Mouse (Mus musculus) lung, embryonic 15.5 days (tissue): ENCODE measurements at regions not wholly inside any gene's neighbourhood (a gene's known extent, or its start where the extent isn't known, plus 50 kb on each side); places are given as distances from the start of the nearest gene placed in this dataset.

Source experiments
- ATAC-seq: fragments of 200-750 bp; cut with Nextera tagmentation; 2 replicates; pipeline ENCODE4 v1.8.0; 2017; ENCODE audit warnings: moderate number of reproducible peaks, borderline replicate concordance; ENCODE audit not compliant: low FRiP score, low TSS enrichment; ENCODE audit errors: extremely low read depth
- H3K27ac ChIP-seq: fragments of 300-500 bp; sonication (generic); 2 replicates; pipeline ENCODE4 v1.5.1; 2015; ENCODE audit warnings: moderate library complexity, mild to moderate bottlenecking, inconsistent platforms
- H3K27me3 ChIP-seq: fragments of 300-500 bp; sonication (generic); 2 replicates; pipeline ENCODE4 v1.6.1; 2015; ENCODE audit warnings: inconsistent platforms
- H3K36me3 ChIP-seq: fragments of 300-500 bp; sonication (generic); 2 replicates; pipeline ENCODE4 v1.6.1; 2015; ENCODE audit warnings: inconsistent platforms
- H3K4me1 ChIP-seq: fragments of 300-500 bp; sonication (generic); 2 replicates; pipeline ENCODE4 v1.6.1; 2015; ENCODE audit warnings: inconsistent platforms
- H3K4me2 ChIP-seq: fragments of 300-500 bp; sonication (generic); 2 replicates; pipeline ENCODE4 v1.6.1; 2015; ENCODE audit warnings: inconsistent platforms, mild to moderate bottlenecking, moderate library complexity
- H3K4me3 ChIP-seq: fragments of 300-500 bp; sonication (generic); 2 replicates; pipeline ENCODE4 v1.5.1; 2015; ENCODE audit warnings: mild to moderate bottlenecking, inconsistent platforms
- H3K9ac ChIP-seq: fragments of 300-500 bp; sonication (generic); 2 replicates; pipeline ENCODE4 v1.6.1; 2015; ENCODE audit warnings: inconsistent platforms
- H3K9me3 ChIP-seq: fragments of 300-500 bp; sonication (generic); 2 replicates; pipeline ENCODE4 v1.6.1; 2016; ENCODE audit warnings: inconsistent platforms
- WGBS: fragments of 180-500 bp; shearing (Covaris S2); methylation state at CpG from one replicate; pipeline ENCODE4 v1.1.7; 2015; 5-methylcytosine and 5-hydroxymethylcytosine counted together

DNA sequence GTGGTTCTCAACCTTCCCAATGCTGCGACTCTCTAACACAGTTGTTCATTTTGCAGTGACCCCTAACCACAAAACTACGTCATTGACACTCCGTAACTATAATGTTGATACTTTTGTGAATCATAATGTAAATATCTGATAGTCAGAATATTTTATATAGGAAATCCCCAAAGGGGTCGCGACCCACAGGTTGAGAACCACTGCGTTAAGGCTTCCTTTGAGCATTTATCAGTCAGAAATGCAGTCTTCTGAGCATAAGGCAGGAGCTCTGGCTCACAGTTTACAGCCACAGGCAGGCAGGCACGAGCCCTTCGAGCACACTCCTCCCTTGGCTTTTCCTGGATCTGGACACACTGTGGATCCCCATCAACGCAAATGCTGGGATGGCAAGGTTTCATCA, 57.0 kb downstream of the Nxnl2 start:
- no peaks in the 10 kb centered on the region for H3K9me3 ChIP-seq
- no peak overlapping the region for H3K9ac ChIP-seq
- no peaks in the 10 kb centered on the region for H3K36me3 ChIP-seq
- no peak overlapping the region for H3K27ac ChIP-seq
- WGBS, result 69% methylated on average over 9 of the region's 9 CpGs
- H3K4me3 ChIP-seq, result no peak overlapping the region
- no peaks in the 10 kb centered on the region for H3K27me3 ChIP-seq
- H3K4me2 ChIP-seq, result no peak overlapping the region
- peaks cover 26% of the 10 kb centered on the region for H3K4me1 ChIP-seq
- no peak for ATAC-seq

DNA sequence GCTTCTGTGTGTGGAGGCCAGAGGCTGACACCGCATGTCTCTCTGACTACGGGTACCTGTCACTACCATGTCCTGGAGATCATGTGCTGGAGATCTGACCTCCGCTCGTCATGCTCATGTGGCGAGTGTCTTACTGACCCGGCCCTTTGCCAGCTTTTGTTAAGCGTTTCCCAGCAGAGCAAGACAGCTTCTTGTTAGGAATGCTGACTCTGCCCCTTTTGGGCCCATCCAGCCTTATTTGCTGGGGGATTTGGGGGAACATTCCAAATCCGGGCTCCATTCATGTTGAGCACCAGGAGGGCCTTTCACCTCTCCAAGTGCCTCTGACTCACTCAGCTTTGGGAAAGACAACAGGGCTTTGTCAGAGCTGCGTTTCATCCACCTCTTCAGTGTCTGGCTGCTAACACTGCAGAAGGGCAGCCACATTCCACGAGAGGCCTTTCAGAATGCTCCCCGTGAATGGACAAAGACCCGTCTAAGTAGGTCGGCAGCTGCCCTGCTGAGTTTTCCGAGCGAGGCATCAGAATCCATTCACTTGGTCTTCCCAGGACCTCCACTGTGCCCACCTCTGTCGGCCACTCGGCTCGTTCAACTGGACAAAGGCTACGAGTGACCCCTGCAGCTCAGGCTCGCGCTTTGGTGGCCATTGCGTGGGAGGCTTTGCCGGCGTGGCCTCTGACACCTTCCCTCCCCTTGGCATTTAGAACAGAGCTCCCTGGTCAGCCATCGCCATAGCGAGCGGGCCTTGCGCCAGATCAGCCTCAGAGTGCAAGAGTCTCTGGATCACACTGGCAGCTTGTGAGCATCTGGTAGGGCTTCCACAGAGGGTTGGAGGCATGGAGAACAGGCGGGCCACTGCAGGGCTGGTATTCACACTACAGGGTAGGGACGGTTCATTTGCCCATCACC, 58.3 kb downstream of the Nxnl2 start:
- no peaks in the 10 kb centered on the region for H3K27me3 ChIP-seq
- peak overlapping the region; percentile 78 for H3K27ac ChIP-seq
- H3K9ac ChIP-seq, result no peak overlapping the region
- H3K36me3 ChIP-seq, result no peaks in the 10 kb centered on the region
- peak; percentile 60; the same call in 1 of the 2 replicates for ATAC-seq
- peaks cover 26% of the 10 kb centered on the region for H3K4me1 ChIP-seq
- H3K4me3 ChIP-seq, result no peak overlapping the region
- H3K4me2 ChIP-seq, result no peak overlapping the region
- 59% methylated on average over 30 of the region's 30 CpGs for WGBS
- no peaks in the 10 kb centered on the region for H3K9me3 ChIP-seq

- Histone ChIP-seq H3K9me3 (no peaks in the 10 kb centered on the region), H3K27me3 (no peaks in the 10 kb centered on the region), H3K4me2 (no peak overlapping the region), H3K9ac (no peak overlapping the region), H3K4me1 (peaks cover 26% of the 10 kb centered on the region), H3K36me3 (no peaks in the 10 kb centered on the region), H3K4me3 (no peak overlapping the region), H3K27ac (peak overlapping the region; percentile 78; the same call in 1 of the 2 replicates)
- ATAC-seq, result no peak
- WGBS, result 89% methylated on average over 4 of the region's 4 CpGs
Measured at GRCm38 (mm10) chr13:51229862-51230261, 59.0 kb downstream of the Nxnl2 start.

DNA sequence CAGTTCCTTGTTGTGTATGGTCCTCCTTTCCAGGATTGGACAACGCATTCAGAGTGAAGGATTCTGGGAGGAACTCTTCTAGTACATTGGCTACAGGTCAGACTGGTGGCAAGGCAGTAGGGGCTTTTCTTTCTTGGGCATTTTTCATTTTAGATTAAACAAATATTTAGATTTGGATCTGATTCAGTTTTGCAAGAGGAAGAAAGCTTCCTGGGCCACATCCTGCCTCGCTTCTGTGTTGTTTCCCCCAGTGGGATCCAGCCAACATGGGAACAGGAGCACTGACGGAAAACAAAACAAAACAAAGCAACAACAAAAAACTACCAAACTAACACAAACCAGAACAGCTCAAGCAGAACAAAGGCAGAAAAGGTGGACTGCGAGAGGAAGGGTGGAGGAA, 60.8 kb downstream of the Nxnl2 start:
- Histone ChIP-seq H3K27me3 (no peaks in the 10 kb centered on the region), H3K4me2 (no peak overlapping the region), H3K9me3 (no peaks in the 10 kb centered on the region), H3K27ac (peak overlapping the region; percentile 11; the same call in 1 of the 2 replicates), H3K9ac (no peak overlapping the region), H3K36me3 (no peaks in the 10 kb centered on the region), H3K4me3 (no peak overlapping the region), H3K4me1 (peaks cover 26% of the 10 kb centered on the region)
- ATAC-seq, result no peak
- WGBS, result 50% methylated on average over 4 of the region's 4 CpGs

GRCm38 (mm10) chr13:51247378-51247777, 76.6 kb downstream of the Nxnl2 start:
- Histone ChIP-seq H3K36me3 (no peaks in the 10 kb centered on the region), H3K9ac (no peak overlapping the region), H3K4me2 (no peak overlapping the region), H3K4me3 (no peak overlapping the region), H3K9me3 (no peaks in the 10 kb centered on the region), H3K4me1 (no peaks in the 10 kb centered on the region), H3K27me3 (no peaks in the 10 kb centered on the region), H3K27ac (no peak overlapping the region)
- 79% methylated on average over 3 of the region's 3 CpGs for WGBS
- ATAC-seq, result no peak

DNA sequence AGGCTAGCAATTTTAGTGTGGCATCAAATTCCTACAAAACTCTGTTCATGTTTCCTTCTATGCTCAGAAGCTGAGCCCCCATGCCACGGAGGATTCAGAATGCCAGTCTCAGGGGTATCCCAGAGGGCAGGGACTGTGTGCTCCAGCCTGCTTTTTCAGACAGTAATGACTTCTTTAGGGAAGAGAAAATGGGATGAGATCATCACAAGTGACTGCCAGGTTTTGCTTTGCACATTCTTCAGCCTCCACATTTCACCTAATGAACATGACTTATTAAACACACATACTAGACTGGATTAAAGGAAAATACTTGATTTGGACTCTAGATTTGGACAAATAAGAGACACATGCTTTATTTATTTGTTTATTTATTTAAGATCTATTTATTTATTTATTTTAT, 82.5 kb downstream of the Nxnl2 start:
- 89% methylated on average over 1 of the region's 1 CpGs for WGBS
- H3K27ac ChIP-seq, result no peak overlapping the region
- H3K27me3 ChIP-seq, result no peaks in the 10 kb centered on the region
- H3K4me2 ChIP-seq, result no peak overlapping the region
- no peak overlapping the region for H3K9ac ChIP-seq
- no peaks in the 10 kb centered on the region for H3K36me3 ChIP-seq
- no peak for ATAC-seq
- H3K4me1 ChIP-seq, result peaks cover 5% of the 10 kb centered on the region
- no peaks in the 10 kb centered on the region for H3K9me3 ChIP-seq
- no peak overlapping the region for H3K4me3 ChIP-seq

DNA sequence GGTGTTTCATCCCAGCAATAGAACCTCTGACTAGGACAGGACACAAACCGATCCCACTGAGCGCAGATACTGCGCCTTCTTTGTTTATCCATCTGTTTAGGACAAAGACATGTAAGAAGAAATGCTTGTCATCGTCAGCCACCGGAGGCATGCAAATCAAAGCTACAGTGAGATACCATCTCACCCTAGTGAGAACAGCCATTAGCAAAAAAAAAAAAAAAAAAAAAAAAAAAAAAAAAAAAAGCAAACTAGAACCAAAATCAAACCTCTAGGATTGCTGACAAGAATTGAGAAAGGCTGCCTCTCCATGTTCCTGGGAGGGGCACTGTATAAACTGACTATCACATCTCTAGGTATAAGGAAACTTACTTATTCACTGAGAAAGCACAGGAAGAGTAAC, 84.9 kb downstream of the Nxnl2 start:
- Histone ChIP-seq H3K4me3 (no peak overlapping the region), H3K36me3 (no peaks in the 10 kb centered on the region), H3K4me1 (peaks cover 23% of the 10 kb centered on the region), H3K9me3 (no peaks in the 10 kb centered on the region), H3K27me3 (no peaks in the 10 kb centered on the region), H3K4me2 (no peak overlapping the region), H3K27ac (no peak overlapping the region), H3K9ac (no peak overlapping the region)
- no peak for ATAC-seq
- 90% methylated on average over 5 of the region's 5 CpGs for WGBS

GRCm38 (mm10) chr13:51258752-51259721, 88.2 kb downstream of the Nxnl2 start:
- H3K9ac ChIP-seq, result no peak overlapping the region
- H3K36me3 ChIP-seq, result no peaks in the 10 kb centered on the region
- H3K4me2 ChIP-seq, result no peak overlapping the region
- peak; percentile 94 for ATAC-seq
- no peaks in the 10 kb centered on the region for H3K27me3 ChIP-seq
- peak overlapping the region; percentile 81 for H3K27ac ChIP-seq
- peaks cover 38% of the 10 kb centered on the region for H3K4me1 ChIP-seq
- no peaks in the 10 kb centered on the region for H3K9me3 ChIP-seq
- 31% methylated on average over 13 of the region's 13 CpGs for WGBS
- no peak overlapping the region for H3K4me3 ChIP-seq

- Histone ChIP-seq H3K4me3 (no peak overlapping the region), H3K9ac (no peak overlapping the region), H3K27me3 (no peaks in the 10 kb centered on the region), H3K4me1 (peaks cover 38% of the 10 kb centered on the region), H3K27ac (peak overlapping the region; percentile 63), H3K9me3 (no peaks in the 10 kb centered on the region), H3K36me3 (no peaks in the 10 kb centered on the region), H3K4me2 (no peak overlapping the region)
- 64% methylated on average over 8 of the region's 8 CpGs for WGBS
- no peak for ATAC-seq
Measured at GRCm38 (mm10) chr13:51261619-51262018, 90.8 kb downstream of the Nxnl2 start.

DNA sequence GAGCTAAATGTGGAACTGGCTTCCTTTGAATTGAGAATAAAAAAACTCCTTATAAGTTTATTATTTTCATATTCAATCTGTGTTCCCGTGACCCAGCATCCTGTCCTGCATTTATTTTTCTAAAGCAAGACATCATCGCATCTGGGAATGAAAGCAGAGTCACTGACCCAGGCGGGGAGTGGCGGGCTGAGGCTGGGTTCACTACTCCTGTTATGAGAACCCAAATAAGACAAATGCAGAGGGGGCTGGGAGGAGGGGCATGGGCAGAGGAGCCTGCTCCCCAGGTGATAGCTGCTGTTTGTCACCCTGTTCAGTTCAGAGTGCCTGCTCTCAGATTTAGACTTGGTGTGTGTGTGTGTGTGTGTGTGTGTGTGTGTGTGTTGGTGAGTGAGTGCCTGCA, 102.0 kb downstream of the Nxnl2 start:
- H3K27ac ChIP-seq, result no peak overlapping the region
- H3K9ac ChIP-seq, result no peak overlapping the region
- H3K4me3 ChIP-seq, result no peak overlapping the region
- no peaks in the 10 kb centered on the region for H3K36me3 ChIP-seq
- H3K4me2 ChIP-seq, result no peak overlapping the region
- no peaks in the 10 kb centered on the region for H3K9me3 ChIP-seq
- ATAC-seq, result no peak
- 68% methylated on average over 4 of the region's 4 CpGs for WGBS
- no peaks in the 10 kb centered on the region for H3K27me3 ChIP-seq
- H3K4me1 ChIP-seq, result peaks cover 12% of the 10 kb centered on the region

GRCm38 (mm10) chr13:51274639-51275038, 103.8 kb downstream of the Nxnl2 start:
- ATAC-seq, result peak; percentile 88
- no peaks in the 10 kb centered on the region for H3K36me3 ChIP-seq
- H3K9ac ChIP-seq, result no peak overlapping the region
- H3K27me3 ChIP-seq, result no peaks in the 10 kb centered on the region
- H3K4me3 ChIP-seq, result no peak overlapping the region
- 30% methylated on average over 5 of the region's 5 CpGs for WGBS
- H3K9me3 ChIP-seq, result no peaks in the 10 kb centered on the region
- H3K4me1 ChIP-seq, result peaks cover 29% of the 10 kb centered on the region
- H3K4me2 ChIP-seq, result no peak overlapping the region
- H3K27ac ChIP-seq, result peak overlapping the region; percentile 70

DNA sequence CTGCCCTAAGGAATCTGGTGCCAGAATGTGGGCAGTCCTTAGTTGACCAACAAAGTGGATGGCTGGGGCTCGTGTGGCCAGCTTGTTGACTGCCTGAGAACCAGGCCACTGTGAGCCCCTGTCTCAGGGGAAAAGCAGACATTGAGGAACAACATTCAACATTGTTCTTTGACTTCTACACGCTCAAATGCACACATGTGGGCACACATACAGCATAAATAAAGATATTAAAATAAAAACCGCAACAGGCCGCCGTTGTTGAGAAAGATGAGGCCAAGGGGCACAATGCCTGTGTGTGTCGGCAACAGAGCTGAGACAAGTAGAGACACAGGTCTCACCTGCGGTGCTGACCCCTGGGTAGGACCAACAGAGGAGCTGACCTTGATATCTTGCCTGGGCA, 105.8 kb downstream of the Nxnl2 start:
- H3K27me3 ChIP-seq, result no peaks in the 10 kb centered on the region
- WGBS, result 87% methylated on average over 7 of the region's 7 CpGs
- no peak overlapping the region for H3K4me2 ChIP-seq
- no peaks in the 10 kb centered on the region for H3K9me3 ChIP-seq
- no peak overlapping the region for H3K27ac ChIP-seq
- no peak overlapping the region for H3K9ac ChIP-seq
- no peak overlapping the region for H3K4me3 ChIP-seq
- ATAC-seq, result no peak
- H3K4me1 ChIP-seq, result peaks cover 43% of the 10 kb centered on the region
- H3K36me3 ChIP-seq, result no peaks in the 10 kb centered on the region
